Mouse (Mus musculus): Measurements from ENCODE around the gene Ooep. TPM values are rescaled to one million over a fixed set of nuclear protein-coding genes. Genes with fewer than 3 reads are reported as not detected.

Ooep gene
- total RNA-seq, 1 experiment = 31.2 TPM

DNA sequence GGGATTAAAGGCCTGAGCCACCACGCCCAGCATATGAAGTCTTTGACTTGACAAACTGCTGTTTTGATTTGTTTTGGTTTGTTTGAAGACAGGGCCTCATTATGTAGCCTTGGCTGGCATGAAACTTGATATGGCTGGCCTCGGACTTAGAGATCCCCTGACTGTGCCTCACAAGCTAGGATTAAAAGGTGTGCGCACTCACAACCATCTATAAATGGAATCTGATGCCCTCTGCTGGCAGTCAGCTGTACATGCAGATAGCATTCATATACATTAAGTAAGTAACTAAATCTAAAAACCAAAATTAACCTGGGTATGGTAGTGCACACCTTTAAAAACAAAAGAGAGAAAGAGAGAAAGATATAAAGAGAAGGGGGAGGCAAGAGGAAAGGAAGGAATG is 7.4 kb upstream of the Ooep start:
- in situ Hi-C loops (cut with MboI; ENCODE audit: low sequenced_read_pairs in 2 of 2, unreplicated experiment in 2 of 2) = no loop called here
- Histone ChIP-seq H3K27ac (ENCODE audit: insufficient read depth, low read depth, low read length, poor library complexity, severe bottlenecking) (no peak overlapping the region), H3K9me3 (ENCODE audit: control insufficient read depth, insufficient read depth, low read depth, low read length) (no peaks in the 10 kb centered on the region), H3K36me3 (ENCODE audit: control insufficient read depth, insufficient read depth, low read length, poor library complexity, severe bottlenecking) (no peaks in the 10 kb centered on the region), H3K9ac (ENCODE audit: insufficient read depth, low read depth, low read length, poor library complexity, severe bottlenecking) (no peak overlapping the region), H3K4me1 (ENCODE audit: control insufficient read depth in 2 of 2, insufficient read depth in 2 of 2, low read length in 2 of 2, poor library complexity in 1 of 2) (peaks cover 0 to 2% of the 10 kb centered on the region in 2 experiments; a peak in 1 of 4 replicates), H3K4me3 (ENCODE audit: insufficient read depth in 1 of 2, low read depth in 1 of 2, low read length in 2 of 2, poor library complexity in 1 of 2, severe bottlenecking in 1 of 2) (no peak overlapping the region)
- DNase-seq (ENCODE audit: low read depth, low spot score) = peak; percentile 56
- TF ChIP-seq MAFK (IDR thresholded peaks at IDR 0.05; ENCODE audit: insufficient read depth, low read depth, low read length) = no peak
- TF ChIP-seq ZC3H11A (IDR thresholded peaks at IDR 0.05; ENCODE audit: borderline replicate concordance, low read depth, low read length) = peak; percentile 96
- no peak for TF ChIP-seq ZNF384 (IDR thresholded peaks at IDR 0.05; ENCODE audit: low read depth, low read length)
- TF ChIP-seq CHD2 (IDR thresholded peaks at IDR 0.05; ENCODE audit: low read depth, low read length) = no peak

DNA sequence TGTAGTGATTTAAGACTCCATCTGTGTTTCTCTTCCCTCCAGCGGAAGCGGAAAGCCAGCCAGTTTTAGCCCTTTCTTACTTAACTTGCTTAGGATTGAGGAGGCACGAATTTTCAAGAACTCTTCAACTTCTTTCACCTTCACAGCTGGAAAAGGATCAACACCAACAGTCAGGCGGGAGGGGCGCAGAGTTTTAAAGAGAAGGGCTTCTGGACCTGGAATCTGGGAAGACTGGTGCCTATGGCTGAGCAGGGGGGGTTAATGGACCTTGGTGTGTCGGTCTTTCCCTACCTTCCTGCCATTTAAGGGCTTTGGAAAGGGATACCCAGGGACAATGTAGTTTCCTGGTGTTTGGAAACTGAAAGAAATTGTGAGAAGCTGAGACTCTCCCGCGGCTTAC is 979 bp downstream of the Ooep start:
- peak overlapping the region; percentile 75 for H3K9ac ChIP-seq (ENCODE audit: insufficient read depth, low read depth, low read length, poor library complexity, severe bottlenecking)

DNA sequence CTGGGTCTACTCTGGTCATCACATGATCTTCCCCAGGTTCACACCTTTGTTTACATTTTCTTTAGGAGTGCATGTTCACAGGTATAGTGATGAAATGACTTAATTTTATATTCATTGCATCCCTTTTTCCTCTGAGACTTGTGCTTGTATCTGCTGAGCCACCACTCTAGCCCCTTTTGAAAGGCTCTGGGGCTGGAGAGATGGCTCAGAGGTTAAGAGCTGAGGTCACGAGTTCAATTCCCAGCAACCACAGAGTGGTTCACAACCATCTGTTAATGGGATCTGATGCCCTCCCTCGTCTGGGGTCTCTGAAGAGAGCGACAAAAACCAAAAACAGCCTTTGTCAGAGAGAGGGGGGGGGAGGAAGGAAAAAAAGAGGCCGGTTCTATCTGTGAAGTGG is 3.0 kb downstream of the Ooep start:
- DNase-seq (ENCODE audit: low read depth, low spot score) = peak; percentile 56
- TF ChIP-seq HCFC1 (IDR thresholded peaks at IDR 0.05; ENCODE audit: borderline replicate concordance, insufficient read depth, low read length) (no peak), ZC3H11A (IDR thresholded peaks at IDR 0.05; ENCODE audit: borderline replicate concordance, low read depth, low read length) (no peak), MAFK (IDR thresholded peaks at IDR 0.05; ENCODE audit: insufficient read depth, low read depth, low read length) (no peak), CHD2 (IDR thresholded peaks at IDR 0.05; ENCODE audit: low read depth, low read length) (no peak; the same call in 1 of the 2 replicates), ZNF384 (IDR thresholded peaks at IDR 0.05; ENCODE audit: low read depth, low read length) (no peak)
- Histone ChIP-seq H3K27ac (ENCODE audit: insufficient read depth, low read depth, low read length, poor library complexity, severe bottlenecking) (peak overlapping the region; percentile 96), H3K9ac (ENCODE audit: insufficient read depth, low read depth, low read length, poor library complexity, severe bottlenecking) (peak overlapping the region; percentile 41), H3K9me3 (ENCODE audit: control insufficient read depth, insufficient read depth, low read depth, low read length) (no peaks in the 10 kb centered on the region), H3K36me3 (ENCODE audit: control insufficient read depth, insufficient read depth, low read length, poor library complexity, severe bottlenecking) (no peaks in the 10 kb centered on the region), H3K4me3 (ENCODE audit: insufficient read depth in 1 of 2, low read depth in 1 of 2, low read length in 2 of 2, poor library complexity in 1 of 2, severe bottlenecking in 1 of 2) (peak overlapping the region in 1 of 2 experiments; percentile 19; a peak in 1 of 4 replicates), H3K4me1 (ENCODE audit: control insufficient read depth in 2 of 2, insufficient read depth in 2 of 2, low read length in 2 of 2, poor library complexity in 1 of 2) (peaks cover 13 to 14% of the 10 kb centered on the region in 2 experiments)
- in situ Hi-C loops (cut with MboI; ENCODE audit: low sequenced_read_pairs in 2 of 2, unreplicated experiment in 2 of 2) = no loop called here

More for the DNA sequence above, 979 bp downstream of the Ooep start:
- TF ChIP-seq HCFC1 (IDR thresholded peaks at IDR 0.05; ENCODE audit: borderline replicate concordance, insufficient read depth, low read length) (no peak), MAFK (IDR thresholded peaks at IDR 0.05; ENCODE audit: insufficient read depth, low read depth, low read length) (no peak), ZC3H11A (IDR thresholded peaks at IDR 0.05; ENCODE audit: borderline replicate concordance, low read depth, low read length) (no peak), CHD2 (IDR thresholded peaks at IDR 0.05; ENCODE audit: low read depth, low read length) (no peak), ZNF384 (IDR thresholded peaks at IDR 0.05; ENCODE audit: low read depth, low read length) (no peak)
- Histone ChIP-seq H3K4me3 (ENCODE audit: insufficient read depth in 1 of 2, low read depth in 1 of 2, low read length in 2 of 2, poor library complexity in 1 of 2, severe bottlenecking in 1 of 2) (peak overlapping the region; percentile 59 to 66), H3K36me3 (ENCODE audit: control insufficient read depth, insufficient read depth, low read length, poor library complexity, severe bottlenecking) (no peaks in the 10 kb centered on the region), H3K27ac (ENCODE audit: insufficient read depth, low read depth, low read length, poor library complexity, severe bottlenecking) (peak overlapping the region; percentile 96), H3K9me3 (ENCODE audit: control insufficient read depth, insufficient read depth, low read depth, low read length) (no peaks in the 10 kb centered on the region), H3K4me1 (ENCODE audit: control insufficient read depth in 2 of 2, insufficient read depth in 2 of 2, low read length in 2 of 2, poor library complexity in 1 of 2) (peaks cover 6 to 11% of the 10 kb centered on the region in 2 experiments; a peak in 3 of 4 replicates)
- in situ Hi-C loops (cut with MboI; ENCODE audit: low sequenced_read_pairs in 2 of 2, unreplicated experiment in 2 of 2) = no loop called here
- DNase-seq (ENCODE audit: low read depth, low spot score) = no peak

DNA sequence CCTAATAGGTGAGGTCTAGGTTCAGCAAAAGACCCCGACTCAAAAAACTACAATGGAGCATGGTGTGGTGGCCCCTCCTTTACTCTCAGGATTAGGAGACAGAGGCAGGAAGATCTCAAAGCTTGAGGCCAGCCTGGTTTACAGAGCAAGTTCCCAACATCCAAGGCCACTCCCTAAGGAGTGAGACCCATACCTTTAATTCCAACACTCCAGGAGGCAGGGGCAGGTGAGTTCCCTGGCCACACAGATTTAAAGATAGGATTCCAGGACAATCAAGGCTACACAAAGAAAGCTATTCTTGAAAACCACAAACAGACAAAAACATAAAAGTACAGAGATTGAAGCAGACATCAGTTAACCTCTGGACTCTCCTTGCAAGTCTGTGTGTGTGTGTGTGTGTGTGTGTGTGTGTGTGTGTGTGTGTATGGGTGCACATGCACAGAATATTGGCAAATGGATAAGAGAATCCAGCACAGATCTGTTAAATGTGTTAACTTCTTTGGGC is 3.6 kb downstream of the Ooep start:
- Histone ChIP-seq H3K36me3 (ENCODE audit: control insufficient read depth, insufficient read depth, low read length, poor library complexity, severe bottlenecking) (no peaks in the 10 kb centered on the region), H3K9ac (ENCODE audit: insufficient read depth, low read depth, low read length, poor library complexity, severe bottlenecking) (no peak overlapping the region), H3K4me1 (ENCODE audit: control insufficient read depth in 2 of 2, insufficient read depth in 2 of 2, low read length in 2 of 2, poor library complexity in 1 of 2) (peaks cover 14 to 18% of the 10 kb centered on the region in 2 experiments), H3K9me3 (ENCODE audit: control insufficient read depth, insufficient read depth, low read depth, low read length) (no peaks in the 10 kb centered on the region), H3K27ac (ENCODE audit: insufficient read depth, low read depth, low read length, poor library complexity, severe bottlenecking) (peak overlapping the region; percentile 96), H3K4me3 (ENCODE audit: insufficient read depth in 1 of 2, low read depth in 1 of 2, low read length in 2 of 2, poor library complexity in 1 of 2, severe bottlenecking in 1 of 2) (peak overlapping the region in 1 of 2 experiments; percentile 13; a peak in 1 of 4 replicates)
- in situ Hi-C loops (cut with MboI; ENCODE audit: low sequenced_read_pairs in 2 of 2, unreplicated experiment in 2 of 2) = no loop called here
- peak; percentile 88 for DNase-seq (ENCODE audit: low read depth, low spot score)
- TF ChIP-seq HCFC1 (IDR thresholded peaks at IDR 0.05; ENCODE audit: borderline replicate concordance, insufficient read depth, low read length) (no peak), ZC3H11A (IDR thresholded peaks at IDR 0.05; ENCODE audit: borderline replicate concordance, low read depth, low read length) (no peak), ZNF384 (IDR thresholded peaks at IDR 0.05; ENCODE audit: low read depth, low read length) (no peak), MAFK (IDR thresholded peaks at IDR 0.05; ENCODE audit: insufficient read depth, low read depth, low read length) (no peak), CHD2 (IDR thresholded peaks at IDR 0.05; ENCODE audit: low read depth, low read length) (no peak; the same call in 1 of the 2 replicates)
